Mouse (Mus musculus) brain, embryonic 14.5 days (tissue): ENCODE measurements around the gene Ms4a4d.

ENCODE experiments used
- CTCF ChIP-seq: fragments of 200-500 bp; IDR thresholded peaks from 2 replicates; pipeline ENCODE4 v1.5.1; 2012; ENCODE audit warnings: inconsistent platforms, mild to moderate bottlenecking, moderate library complexity, borderline replicate concordance; ENCODE audit not compliant: insufficient read depth, insufficient read length; ENCODE audit errors: extremely low read depth
- POLR2A ChIP-seq: fragments of 200-500 bp; IDR thresholded peaks from 2 replicates; pipeline ENCODE4 v1.6.1; 2012; ENCODE audit warnings: mild to moderate bottlenecking, inconsistent platforms, borderline replicate concordance; ENCODE audit not compliant: poor library complexity, insufficient read depth, insufficient read length, severe bottlenecking; ENCODE audit errors: extremely low read depth

DNA sequence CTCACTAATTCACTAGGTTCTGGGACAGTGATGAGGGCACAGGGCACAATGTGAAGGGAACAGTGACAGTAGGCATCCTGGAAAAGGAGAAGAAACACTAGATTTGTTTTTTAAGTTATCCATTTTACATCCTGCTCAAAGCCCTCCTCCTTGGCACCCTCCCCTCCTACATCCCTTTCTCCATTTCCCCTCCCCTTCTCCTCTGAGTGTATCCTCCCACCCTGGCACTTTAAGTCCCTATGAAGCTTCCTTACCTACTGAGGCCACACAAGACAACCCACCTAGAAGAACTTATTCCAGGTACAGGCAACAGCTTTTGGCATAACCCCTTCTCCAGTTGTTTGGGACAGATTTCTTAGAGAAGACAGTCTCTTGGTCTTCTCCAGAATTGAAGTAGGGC lies 20.4 kb upstream of the Ms4a4d start, which contains the start of gene Ms4a6b:
- TF ChIP-seq CTCF (no peak), POLR2A (no peak)
